Mouse (Mus musculus) spleen, adult 2 months (tissue): Measurements from ENCODE around the gene Farp1.

ENCODE experiments used
- CTCF ChIP-seq: fragments of 200-500 bp; IDR thresholded peaks from 2 replicates; pipeline ENCODE4 v1.5.1; 2011; ENCODE audit warnings: mild to moderate bottlenecking, inconsistent platforms; ENCODE audit not compliant: insufficient read depth, insufficient read length, insufficient replicate concordance; ENCODE audit errors: extremely low read depth
- POLR2A ChIP-seq: fragments of 200-500 bp; IDR thresholded peaks from 2 replicates; pipeline ENCODE4 v1.6.1; 2011; ENCODE audit warnings: low read depth, low read length, inconsistent platforms

DNA sequence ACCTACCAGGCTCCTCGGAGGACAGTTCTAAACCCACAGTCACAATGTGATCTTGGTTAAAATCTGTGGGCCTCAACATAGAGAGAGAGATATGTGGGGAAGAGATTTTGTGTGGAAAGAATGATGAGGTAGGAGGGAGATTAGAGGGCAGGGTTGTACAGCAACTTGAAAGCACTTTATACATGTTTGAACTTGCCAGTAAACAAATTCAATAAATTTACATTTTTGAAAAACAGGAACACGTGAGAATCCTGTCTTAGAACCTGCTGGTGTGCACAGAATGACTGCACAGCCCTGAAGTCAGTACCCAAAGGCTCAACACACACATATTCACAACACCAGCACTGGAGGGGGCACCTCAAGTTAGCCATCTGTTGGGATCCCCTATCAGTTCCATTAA lies 276.1 kb downstream of the Farp1 start:
- TF ChIP-seq CTCF: no peak
- no peak for TF ChIP-seq POLR2A
